Mouse (Mus musculus): Measurements from ENCODE around the gene Tent5b. TPM values are rescaled to one million over a fixed set of nuclear protein-coding genes. Genes with fewer than 3 reads are reported as not detected.

The Tent5b gene
- polyA plus RNA-seq, 1 experiment = 10.9 TPM

GRCm38 (mm10) chr4:133440377-133440795 lies 39.5 kb upstream of the Tent5b start:
- H3K27me3 ChIP-seq (ENCODE audit: control insufficient read depth, insufficient read depth, low read length, poor library complexity, severe bottlenecking) = no peaks in the 10 kb centered on the region
- H3K4me1 ChIP-seq (ENCODE audit: control insufficient read depth, insufficient read depth, low read length) = peaks cover 6% of the 10 kb centered on the region
- TF ChIP-seq EP300 (IDR thresholded peaks at IDR 0.05; ENCODE audit: insufficient read depth, low read depth, low read length) = no peak
- no peak for TF ChIP-seq POLR2A (IDR thresholded peaks at IDR 0.05; ENCODE audit: insufficient read depth, low read length)
- no peak for TF ChIP-seq CTCF (IDR thresholded peaks at IDR 0.05; ENCODE audit: low read depth, low read length)
- no peaks in the 10 kb centered on the region for H3K9me3 ChIP-seq (replicated peaks; ENCODE audit: control insufficient read depth, insufficient read depth, low read length, poor library complexity, severe bottlenecking)
- H3K9ac ChIP-seq (ENCODE audit: low read depth, poor library complexity, severe bottlenecking) = no peak overlapping the region
- H3K36me3 ChIP-seq (ENCODE audit: control insufficient read depth, insufficient read depth, low read length, poor library complexity, severe bottlenecking) = no peaks in the 10 kb centered on the region
- no peak overlapping the region for H3K27ac ChIP-seq (ENCODE audit: insufficient read depth, low read length)
- H3K4me3 ChIP-seq (ENCODE audit: low read depth, low read length) = no peak overlapping the region

GRCm38 (mm10) chr4:133442194-133442593 lies 37.7 kb upstream of the Tent5b start:
- H3K9ac ChIP-seq (ENCODE audit: low read depth, poor library complexity, severe bottlenecking) = no peak overlapping the region
- H3K27me3 ChIP-seq (ENCODE audit: control insufficient read depth, insufficient read depth, low read length, poor library complexity, severe bottlenecking) = no peaks in the 10 kb centered on the region
- no peak overlapping the region for H3K27ac ChIP-seq (ENCODE audit: insufficient read depth, low read length)
- no peak overlapping the region for H3K4me3 ChIP-seq (ENCODE audit: low read depth, low read length)
- H3K36me3 ChIP-seq (ENCODE audit: control insufficient read depth, insufficient read depth, low read length, poor library complexity, severe bottlenecking) = no peaks in the 10 kb centered on the region
- TF ChIP-seq CTCF (IDR thresholded peaks at IDR 0.05; ENCODE audit: low read depth, low read length) (no peak), POLR2A (IDR thresholded peaks at IDR 0.05; ENCODE audit: insufficient read depth, low read length) (no peak), EP300 (IDR thresholded peaks at IDR 0.05; ENCODE audit: insufficient read depth, low read depth, low read length) (no peak)
- H3K9me3 ChIP-seq (replicated peaks; ENCODE audit: control insufficient read depth, insufficient read depth, low read length, poor library complexity, severe bottlenecking) = no peaks in the 10 kb centered on the region
- peaks cover 6% of the 10 kb centered on the region for H3K4me1 ChIP-seq (ENCODE audit: control insufficient read depth, insufficient read depth, low read length)

GRCm38 (mm10) chr4:133443085-133443484 lies 36.8 kb upstream of the Tent5b start:
- Histone ChIP-seq H3K27me3 (ENCODE audit: control insufficient read depth, insufficient read depth, low read length, poor library complexity, severe bottlenecking) (no peaks in the 10 kb centered on the region), H3K27ac (ENCODE audit: insufficient read depth, low read length) (no peak overlapping the region), H3K36me3 (ENCODE audit: control insufficient read depth, insufficient read depth, low read length, poor library complexity, severe bottlenecking) (no peaks in the 10 kb centered on the region), H3K9me3 (replicated peaks; ENCODE audit: control insufficient read depth, insufficient read depth, low read length, poor library complexity, severe bottlenecking) (no peaks in the 10 kb centered on the region), H3K4me1 (ENCODE audit: control insufficient read depth, insufficient read depth, low read length) (peaks cover 6% of the 10 kb centered on the region), H3K9ac (ENCODE audit: low read depth, poor library complexity, severe bottlenecking) (no peak overlapping the region), H3K4me3 (ENCODE audit: low read depth, low read length) (no peak overlapping the region)
- TF ChIP-seq CTCF (IDR thresholded peaks at IDR 0.05; ENCODE audit: low read depth, low read length) = no peak
- TF ChIP-seq EP300 (IDR thresholded peaks at IDR 0.05; ENCODE audit: insufficient read depth, low read depth, low read length) = no peak
- no peak for TF ChIP-seq POLR2A (IDR thresholded peaks at IDR 0.05; ENCODE audit: insufficient read depth, low read length)

- peaks cover 8% of the 10 kb centered on the region for H3K4me1 ChIP-seq (ENCODE audit: control insufficient read depth, insufficient read depth, low read length)
- no peak for TF ChIP-seq EP300 (IDR thresholded peaks at IDR 0.05; ENCODE audit: insufficient read depth, low read depth, low read length)
- no peak for TF ChIP-seq CTCF (IDR thresholded peaks at IDR 0.05; ENCODE audit: low read depth, low read length)
- no peak for TF ChIP-seq POLR2A (IDR thresholded peaks at IDR 0.05; ENCODE audit: insufficient read depth, low read length)
These were observed 34.2 kb upstream of the Tent5b start for GRCm38 (mm10) chr4:133445727-133446126.

GRCm38 (mm10) chr4:133447366-133447765 lies 32.6 kb upstream of the Tent5b start:
- Histone ChIP-seq H3K4me3 (ENCODE audit: low read depth, low read length) (no peak overlapping the region), H3K27ac (ENCODE audit: insufficient read depth, low read length) (no peak overlapping the region), H3K9me3 (replicated peaks; ENCODE audit: control insufficient read depth, insufficient read depth, low read length, poor library complexity, severe bottlenecking) (no peaks in the 10 kb centered on the region), H3K9ac (ENCODE audit: low read depth, poor library complexity, severe bottlenecking) (no peak overlapping the region), H3K27me3 (ENCODE audit: control insufficient read depth, insufficient read depth, low read length, poor library complexity, severe bottlenecking) (no peaks in the 10 kb centered on the region), H3K36me3 (ENCODE audit: control insufficient read depth, insufficient read depth, low read length, poor library complexity, severe bottlenecking) (no peaks in the 10 kb centered on the region), H3K4me1 (ENCODE audit: control insufficient read depth, insufficient read depth, low read length) (peaks cover 8% of the 10 kb centered on the region)
- TF ChIP-seq EP300 (IDR thresholded peaks at IDR 0.05; ENCODE audit: insufficient read depth, low read depth, low read length) (no peak), CTCF (IDR thresholded peaks at IDR 0.05; ENCODE audit: low read depth, low read length) (no peak), POLR2A (IDR thresholded peaks at IDR 0.05; ENCODE audit: insufficient read depth, low read length) (no peak)

More at GRCm38 (mm10) chr4:133445727-133446126, 34.2 kb upstream of the Tent5b start:
- H3K9me3 ChIP-seq (replicated peaks; ENCODE audit: control insufficient read depth, insufficient read depth, low read length, poor library complexity, severe bottlenecking) = no peaks in the 10 kb centered on the region
- no peak overlapping the region for H3K9ac ChIP-seq (ENCODE audit: low read depth, poor library complexity, severe bottlenecking)
- no peak overlapping the region for H3K27ac ChIP-seq (ENCODE audit: insufficient read depth, low read length)
- H3K27me3 ChIP-seq (ENCODE audit: control insufficient read depth, insufficient read depth, low read length, poor library complexity, severe bottlenecking) = no peaks in the 10 kb centered on the region
- H3K4me3 ChIP-seq (ENCODE audit: low read depth, low read length) = no peak overlapping the region
- H3K36me3 ChIP-seq (ENCODE audit: control insufficient read depth, insufficient read depth, low read length, poor library complexity, severe bottlenecking) = no peaks in the 10 kb centered on the region

GRCm38 (mm10) chr4:133447967-133448366 lies 32.0 kb upstream of the Tent5b start:
- no peaks in the 10 kb centered on the region for H3K36me3 ChIP-seq (ENCODE audit: control insufficient read depth, insufficient read depth, low read length, poor library complexity, severe bottlenecking)
- H3K4me3 ChIP-seq (ENCODE audit: low read depth, low read length) = peak overlapping the region; percentile 12; the same call in 1 of the 2 replicates
- no peaks in the 10 kb centered on the region for H3K27me3 ChIP-seq (ENCODE audit: control insufficient read depth, insufficient read depth, low read length, poor library complexity, severe bottlenecking)
- peaks cover 8% of the 10 kb centered on the region for H3K4me1 ChIP-seq (ENCODE audit: control insufficient read depth, insufficient read depth, low read length)
- no peak for TF ChIP-seq CTCF (IDR thresholded peaks at IDR 0.05; ENCODE audit: low read depth, low read length)
- TF ChIP-seq POLR2A (IDR thresholded peaks at IDR 0.05; ENCODE audit: insufficient read depth, low read length) = no peak
- no peak for TF ChIP-seq EP300 (IDR thresholded peaks at IDR 0.05; ENCODE audit: insufficient read depth, low read depth, low read length)
- H3K9ac ChIP-seq (ENCODE audit: low read depth, poor library complexity, severe bottlenecking) = peak overlapping the region; percentile 29; the same call in 1 of the 2 replicates
- H3K9me3 ChIP-seq (replicated peaks; ENCODE audit: control insufficient read depth, insufficient read depth, low read length, poor library complexity, severe bottlenecking) = no peaks in the 10 kb centered on the region
- H3K27ac ChIP-seq (ENCODE audit: insufficient read depth, low read length) = no peak overlapping the region

Data from ES-Bruce4 (cell line).